Mouse (Mus musculus) kidney, postnatal 4 days (tissue): ENCODE data around the gene Lyrm4.

Experiments
- DNase-seq, 2 experiments: peaks; one replicate each; pipeline ENCODE4 v3.0.0; 2021; ENCODE audit warnings: mixed read lengths in 2 of 2

Lyrm4 gene

DNA sequence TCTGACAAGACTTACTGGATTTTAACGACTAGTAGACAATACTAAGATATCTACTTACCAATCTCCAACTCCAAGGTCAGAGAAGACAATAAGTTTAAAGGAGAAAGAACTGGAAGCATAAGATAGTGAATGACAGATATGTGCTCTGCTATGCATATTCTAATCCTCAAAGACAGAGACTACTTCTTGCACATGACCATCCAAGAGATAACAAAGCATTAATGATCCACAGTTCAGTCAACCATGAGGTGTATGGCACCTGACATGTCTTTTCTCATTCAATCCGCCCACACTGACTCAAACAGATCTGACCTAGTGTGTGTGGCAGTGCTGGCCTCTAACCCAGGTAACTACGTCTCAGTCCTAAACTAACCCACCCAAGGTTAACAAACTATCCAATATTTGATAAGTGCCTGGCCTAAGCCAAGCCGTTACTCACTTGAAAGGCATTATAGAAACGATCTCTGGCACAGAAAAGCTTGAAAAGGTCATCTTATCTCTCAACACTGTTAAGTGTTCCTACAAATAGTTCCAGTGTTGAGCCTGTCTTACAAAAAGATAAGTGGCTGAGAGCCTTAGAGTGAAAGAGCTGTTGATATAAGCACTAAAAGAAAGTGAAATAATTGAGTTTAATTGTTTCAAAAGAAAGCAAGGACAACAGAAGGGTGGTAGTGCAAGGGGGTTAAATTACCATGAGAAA lies 20.5 kb downstream of the Lyrm4 start:
- no peak for DNase-seq

DNA sequence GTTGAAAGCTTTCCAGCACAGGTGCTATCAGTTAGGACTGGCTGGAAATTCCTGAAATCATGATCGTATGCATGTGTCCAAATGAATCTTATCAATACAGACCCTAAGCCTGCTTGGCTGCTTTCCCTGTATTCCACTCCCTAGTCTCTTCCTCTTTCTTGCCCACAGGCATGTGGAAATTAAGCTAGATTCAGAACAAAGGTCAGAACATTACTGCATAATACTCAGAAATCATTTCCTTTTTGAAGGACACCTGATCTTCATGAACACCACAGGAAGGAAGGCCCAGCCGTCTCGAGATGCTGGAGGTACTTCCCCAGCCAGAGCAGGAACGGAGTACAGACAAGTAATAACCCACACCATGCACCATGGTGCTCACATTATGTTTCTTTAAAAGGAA lies 29.2 kb downstream of the Lyrm4 start:
- DNase-seq: no peak

DNA sequence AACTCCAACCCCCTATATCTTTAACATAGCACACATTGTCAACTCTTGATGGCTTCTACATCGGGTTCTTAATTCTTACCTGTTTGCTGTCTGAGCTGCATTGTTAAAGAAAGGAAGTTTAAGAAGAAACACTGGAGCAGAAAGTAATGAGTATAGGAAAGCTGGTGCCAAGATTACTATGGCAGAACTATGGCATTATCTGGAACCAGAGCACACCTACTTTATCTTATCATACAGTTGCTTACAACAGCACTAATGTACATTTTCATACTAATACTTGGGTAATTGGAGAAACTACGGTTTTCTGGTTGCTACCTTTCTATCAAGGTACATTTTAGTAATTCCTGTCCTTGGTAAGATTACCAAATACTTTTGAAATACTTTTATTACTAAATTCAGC lies 29.9 kb downstream of the Lyrm4 start:
- DNase-seq: no peak

DNA sequence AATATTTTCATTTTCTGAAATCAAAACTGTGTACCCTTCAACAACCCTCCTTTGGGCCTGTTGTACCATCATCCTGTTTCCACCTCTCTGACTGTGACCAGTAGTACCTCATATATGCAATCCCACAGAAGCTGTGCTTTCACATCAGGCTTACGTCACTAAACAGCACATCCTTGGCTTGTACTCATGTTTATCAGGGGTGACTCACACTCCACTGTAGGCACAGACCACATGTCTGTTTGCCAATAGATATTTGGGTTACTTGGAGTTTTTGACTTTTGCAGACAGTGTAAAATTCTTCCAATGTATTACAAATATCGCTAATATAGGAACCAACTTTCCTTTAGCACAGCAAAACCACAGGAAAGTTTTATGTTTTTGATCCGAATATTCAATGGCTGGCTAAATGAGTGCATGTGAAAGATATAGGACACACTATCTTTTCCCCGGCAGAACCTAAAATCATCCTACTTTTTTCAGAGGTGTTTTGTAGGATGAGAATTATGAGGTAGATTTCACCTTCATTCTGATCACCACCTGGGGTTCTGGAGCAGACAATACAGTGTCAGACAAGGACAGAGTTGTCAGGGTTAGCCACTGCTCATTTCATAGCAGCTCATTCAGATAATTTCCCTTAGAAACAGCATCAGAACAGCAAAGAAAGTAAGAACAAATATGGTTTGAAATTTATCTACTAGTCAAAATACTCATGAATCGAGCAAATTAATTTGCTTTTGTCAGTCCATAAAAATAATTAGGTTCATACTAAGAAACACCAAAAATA lies 30.5 kb downstream of the Lyrm4 start:
- no peak for DNase-seq

DNA sequence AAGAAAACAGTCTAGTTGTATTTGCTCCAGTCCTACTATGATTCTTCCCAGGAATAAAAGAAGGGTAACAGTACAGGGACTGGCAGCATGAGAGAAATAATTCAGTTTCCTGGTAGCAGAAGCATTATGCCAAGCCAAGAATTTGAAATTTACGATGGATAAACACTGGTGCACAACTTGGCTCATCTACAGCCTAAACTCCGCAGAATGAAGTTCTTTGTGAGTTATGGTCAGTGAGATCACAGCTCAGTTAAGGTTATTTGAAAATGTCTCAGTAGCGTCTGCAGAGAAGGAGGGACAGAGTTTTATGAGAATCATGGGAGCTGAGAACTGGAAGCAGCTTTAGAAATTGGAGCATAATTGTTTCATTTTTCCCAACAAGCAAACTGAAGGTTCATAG lies 31.4 kb downstream of the Lyrm4 start:
- DNase-seq: no peak

DNA sequence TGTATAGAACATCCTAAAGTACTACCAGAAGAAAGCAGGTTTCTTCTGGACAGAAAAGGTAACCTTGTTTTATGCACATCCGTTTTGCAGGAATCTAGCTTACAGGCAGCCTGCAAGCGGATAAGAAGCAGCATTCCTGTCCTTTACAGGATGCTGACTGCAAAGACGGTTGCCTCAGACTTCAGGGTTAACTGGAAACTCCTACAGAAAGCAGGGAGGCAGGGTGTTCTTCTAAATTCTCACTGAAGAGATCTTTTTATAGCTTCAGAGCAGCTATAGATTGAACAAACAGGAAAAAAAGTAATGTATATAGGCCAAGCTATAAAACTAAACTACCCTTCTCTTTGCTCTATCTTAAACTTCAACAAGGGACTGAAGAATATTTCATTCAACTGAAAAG lies 32.6 kb downstream of the Lyrm4 start:
- no peak for DNase-seq

DNA sequence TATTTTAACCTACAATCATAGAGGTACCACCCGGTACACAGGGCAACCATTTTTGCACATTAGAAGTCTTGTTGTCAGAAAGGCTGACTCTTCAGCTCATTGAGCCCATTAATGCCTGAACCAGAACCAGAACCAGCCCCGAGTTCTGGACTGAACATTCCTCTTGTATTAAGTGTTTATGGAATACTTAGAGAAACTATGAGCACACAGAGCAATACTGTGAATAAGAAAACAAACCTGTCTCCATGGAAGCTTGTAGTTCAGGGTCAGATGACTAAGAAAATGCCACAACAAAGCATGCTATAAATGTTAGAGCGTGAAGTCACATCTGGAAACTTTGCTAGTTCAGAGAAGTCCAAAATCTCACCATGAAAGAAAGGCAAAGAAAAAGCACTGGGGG lies 35.7 kb downstream of the Lyrm4 start:
- no peak for DNase-seq

DNA sequence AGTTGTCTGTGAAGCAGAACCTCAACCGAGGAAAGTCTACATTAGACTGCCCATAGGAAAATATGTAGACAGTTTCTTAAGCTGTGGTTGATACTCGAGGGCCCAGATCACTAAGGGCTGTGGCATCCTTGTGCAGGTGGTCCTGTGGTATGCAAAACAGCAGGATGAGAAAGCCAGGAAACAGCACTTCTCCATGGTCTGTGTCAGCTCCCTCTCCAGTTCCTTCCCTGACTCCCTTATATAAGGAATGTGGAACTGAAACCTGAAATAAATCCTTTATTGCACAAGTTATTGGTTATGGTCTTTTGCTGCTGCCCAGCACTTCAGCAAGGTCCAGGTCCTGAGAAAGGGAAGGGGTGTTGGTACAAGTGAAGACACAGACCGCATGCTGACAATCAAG lies 42.8 kb downstream of the Lyrm4 start:
- no peak for DNase-seq

DNA sequence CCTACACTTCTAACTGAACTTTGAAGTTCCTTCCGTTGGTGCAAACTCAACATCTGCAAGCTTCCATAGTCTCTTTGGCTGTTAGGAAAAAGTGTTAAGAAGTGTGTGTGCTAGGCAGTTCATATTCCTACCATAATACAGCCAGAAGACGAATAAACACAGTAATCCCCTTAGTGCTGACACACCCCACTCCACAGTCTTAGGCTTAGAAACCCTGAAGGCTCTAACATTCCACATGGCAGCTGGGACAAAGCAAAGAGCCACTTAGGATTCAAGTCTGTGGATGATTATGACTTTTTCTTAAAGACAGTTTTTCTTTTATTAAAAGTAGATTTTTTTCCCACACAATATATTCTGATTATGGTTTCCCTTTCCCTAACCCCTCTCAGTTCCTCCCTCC lies 50.6 kb downstream of the Lyrm4 start:
- no peak for DNase-seq

DNA sequence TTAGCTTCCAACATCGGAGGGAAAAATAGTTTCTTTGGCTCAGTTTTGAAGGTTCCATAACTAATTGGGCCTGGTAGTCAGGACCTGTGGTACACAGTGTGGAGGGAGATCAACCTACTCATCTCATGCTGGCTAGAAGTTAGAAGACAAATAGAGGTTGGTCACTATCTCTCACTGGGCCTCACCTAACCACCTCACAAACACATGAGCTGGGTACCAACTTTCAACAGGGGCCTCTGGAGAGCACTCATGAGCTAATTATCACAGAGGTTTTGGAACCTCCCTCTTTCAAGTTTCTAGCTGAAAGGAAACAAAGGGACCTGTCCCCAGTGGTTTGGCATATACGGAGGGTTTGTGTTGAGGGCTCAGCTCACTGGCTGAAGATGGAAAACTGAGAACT lies 59.8 kb downstream of the Lyrm4 start:
- no peak for DNase-seq

DNA sequence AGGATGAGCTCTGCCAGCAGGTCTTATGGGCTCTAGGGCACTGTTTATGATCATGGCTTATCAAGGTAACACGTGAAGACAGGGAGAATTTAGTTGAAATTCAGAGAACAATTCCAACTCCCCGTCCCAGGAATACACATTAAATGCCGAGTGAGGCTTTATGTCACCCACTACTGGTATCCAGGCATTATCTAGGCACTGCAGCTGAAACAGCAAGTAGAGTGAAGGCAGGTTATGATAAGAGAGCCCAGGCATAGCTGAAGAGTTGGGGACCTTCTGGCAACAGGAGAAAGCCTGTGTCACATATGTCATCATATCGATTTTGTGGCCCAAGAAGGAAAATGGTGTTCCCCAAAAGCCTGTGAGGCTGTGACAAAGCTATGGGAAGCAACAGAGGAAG lies 60.4 kb downstream of the Lyrm4 start:
- no peak for DNase-seq

DNA sequence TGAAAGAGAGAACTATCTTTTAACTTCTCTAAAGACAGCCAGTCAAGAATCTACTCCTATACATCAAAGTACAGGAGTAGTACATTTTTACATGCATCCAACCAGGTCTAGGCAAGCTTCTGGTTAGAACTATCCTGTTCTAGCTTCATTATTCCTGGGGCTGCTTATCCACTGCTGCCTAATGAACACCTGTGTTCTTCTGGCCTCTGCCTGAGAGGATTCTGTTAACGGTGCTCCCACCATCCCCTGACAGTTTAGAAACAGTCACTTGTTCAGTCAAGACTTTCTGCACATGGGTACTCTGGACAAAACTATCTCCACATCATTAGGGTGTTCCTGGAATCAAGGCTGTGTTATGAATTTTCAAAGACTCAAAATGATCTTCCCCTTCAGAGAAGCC lies 60.8 kb downstream of the Lyrm4 start:
- no peak for DNase-seq

DNA sequence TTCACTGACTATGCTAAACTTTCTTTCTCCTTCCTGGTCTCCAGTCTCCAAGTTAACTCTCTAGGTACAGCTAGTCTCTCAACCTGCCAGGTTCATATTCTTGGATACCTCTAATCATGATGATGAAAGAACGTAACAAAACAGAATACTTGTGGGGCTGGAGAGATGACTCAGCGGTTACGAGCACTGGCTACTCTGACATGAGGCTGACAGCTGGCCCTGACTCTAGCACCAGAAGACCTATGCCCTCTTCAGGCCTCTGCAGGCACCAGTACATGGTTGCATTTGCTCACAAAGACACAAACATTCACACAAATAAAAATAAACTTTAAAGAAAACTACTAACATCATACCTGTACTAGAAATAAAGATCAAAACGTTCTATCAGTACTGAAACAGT lies 81.8 kb downstream of the Lyrm4 start:
- no peak for DNase-seq

DNA sequence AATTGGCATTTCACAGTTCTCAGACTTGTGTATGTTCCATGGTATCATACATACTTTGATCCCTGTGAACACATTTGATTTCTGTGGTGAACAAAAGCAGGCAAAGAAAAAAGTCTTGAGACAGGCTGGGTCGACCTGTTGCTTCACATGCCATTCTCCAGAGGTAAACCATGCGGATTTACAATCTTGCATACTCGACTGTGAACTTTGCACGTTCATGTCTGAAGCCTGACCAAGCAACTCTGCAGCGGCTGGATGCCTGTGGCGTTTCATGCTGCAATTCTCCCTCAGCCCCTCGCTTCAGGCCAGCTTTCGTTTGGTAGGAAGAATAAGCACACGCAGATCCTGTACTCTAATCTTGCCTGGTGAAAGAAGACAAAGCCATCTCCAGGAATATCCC lies 85.4 kb downstream of the Lyrm4 start:
- DNase-seq: peak in 1 of 2 experiments; percentile 7

DNA sequence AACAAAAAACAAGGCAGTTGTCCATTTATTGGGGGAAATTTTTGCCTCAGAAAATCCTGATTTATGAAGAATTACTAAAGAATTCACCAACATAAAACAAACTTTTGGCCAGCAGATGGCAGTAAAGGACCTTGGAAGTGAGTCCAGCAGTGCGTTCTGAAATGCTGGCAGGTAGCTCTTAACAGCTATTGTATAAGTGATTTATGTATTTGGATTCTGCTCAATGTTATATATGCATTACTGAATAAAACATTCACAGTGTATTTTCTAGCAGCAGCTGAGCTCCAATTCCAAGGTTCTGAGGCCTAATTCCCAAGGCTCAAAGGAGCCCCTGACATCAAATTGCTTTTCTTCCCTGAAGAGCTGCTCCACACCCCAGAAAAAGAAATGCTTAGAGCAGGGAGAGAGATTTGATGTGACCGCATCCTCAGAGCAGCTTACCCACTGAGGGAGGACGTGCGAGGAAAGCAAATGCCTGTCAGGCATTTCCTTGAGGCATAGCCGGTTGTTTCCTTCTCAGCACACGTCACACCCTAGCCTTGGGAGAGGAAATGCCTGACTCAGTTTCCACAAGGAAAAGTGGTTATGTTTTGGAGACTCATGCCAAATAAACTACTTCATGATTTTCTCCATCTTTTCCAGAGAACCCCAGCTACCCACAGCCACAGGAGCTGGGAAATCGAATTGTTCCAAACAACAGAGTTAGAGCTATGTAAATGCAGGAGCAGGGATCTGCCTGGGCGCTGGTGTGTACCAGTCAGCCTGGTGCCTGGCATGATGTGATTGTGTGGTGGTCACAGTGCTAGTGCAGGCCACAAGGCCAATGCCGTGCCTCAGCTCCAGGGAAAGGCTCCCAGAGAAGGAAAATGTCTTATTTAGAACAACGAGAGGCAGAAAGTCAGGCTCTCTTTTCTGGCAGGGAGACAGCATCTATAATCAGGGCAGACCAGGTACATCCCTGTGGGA lies 97.7 kb downstream of the Lyrm4 start:
- peak; percentile 69 to 76 for DNase-seq

DNA sequence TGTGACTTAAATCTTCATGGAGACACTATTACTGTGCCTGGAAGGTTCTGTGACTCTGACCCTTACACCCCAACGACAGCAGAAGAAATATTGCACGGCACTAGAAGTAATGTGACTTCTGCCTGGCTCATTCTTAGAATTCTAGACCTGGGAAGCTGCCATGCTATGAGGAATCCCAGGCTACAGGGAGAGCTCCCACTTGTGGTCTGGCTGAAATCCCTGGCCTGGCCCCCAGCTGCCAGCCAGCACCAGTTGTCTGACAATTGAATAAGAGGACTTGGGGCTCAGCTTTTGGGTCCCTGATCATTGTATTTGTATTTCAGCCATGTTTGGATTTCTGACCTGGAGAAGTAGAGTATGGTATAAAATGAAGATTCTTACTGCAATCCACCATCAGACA lies 99.3 kb downstream of the Lyrm4 start:
- no peak for DNase-seq

DNA sequence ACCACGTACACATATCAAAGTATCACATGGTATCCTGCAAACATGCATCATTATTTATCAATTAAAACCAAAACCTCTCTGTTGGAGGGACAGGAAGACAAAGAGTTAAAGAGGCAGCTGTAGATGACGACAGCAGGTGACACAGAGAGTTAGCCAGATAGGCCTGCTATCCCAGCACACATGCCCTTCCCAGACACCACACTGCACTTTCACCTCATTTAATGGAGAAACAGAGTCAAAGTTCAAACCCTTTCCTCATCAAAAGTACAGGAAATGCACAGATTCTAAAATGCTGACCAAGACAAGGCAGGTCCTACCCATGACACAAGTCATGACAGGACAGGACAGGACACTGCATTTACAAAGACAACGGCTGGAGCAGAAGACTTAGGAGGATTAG lies 101.7 kb downstream of the Lyrm4 start:
- DNase-seq: no peak

DNA sequence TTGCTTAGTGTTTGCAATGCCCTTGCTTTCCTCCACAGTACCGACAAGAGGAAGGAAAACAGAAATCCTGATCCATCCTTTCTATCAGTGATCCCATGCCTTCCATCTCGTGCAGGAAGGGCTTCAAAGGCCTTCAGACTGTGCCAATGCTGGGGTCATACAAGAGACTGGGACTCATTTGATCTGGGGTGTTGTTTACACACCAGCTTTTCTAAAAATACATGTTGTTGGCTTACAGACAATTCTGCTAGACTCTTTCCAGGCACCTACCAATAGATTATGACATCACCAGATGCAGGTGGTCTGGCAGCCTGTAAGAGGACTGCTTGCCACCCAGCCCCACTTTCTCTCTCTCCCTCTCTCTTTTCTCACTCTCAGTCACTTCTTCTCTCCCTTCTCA lies 107.3 kb downstream of the Lyrm4 start:
- DNase-seq: no peak

DNA sequence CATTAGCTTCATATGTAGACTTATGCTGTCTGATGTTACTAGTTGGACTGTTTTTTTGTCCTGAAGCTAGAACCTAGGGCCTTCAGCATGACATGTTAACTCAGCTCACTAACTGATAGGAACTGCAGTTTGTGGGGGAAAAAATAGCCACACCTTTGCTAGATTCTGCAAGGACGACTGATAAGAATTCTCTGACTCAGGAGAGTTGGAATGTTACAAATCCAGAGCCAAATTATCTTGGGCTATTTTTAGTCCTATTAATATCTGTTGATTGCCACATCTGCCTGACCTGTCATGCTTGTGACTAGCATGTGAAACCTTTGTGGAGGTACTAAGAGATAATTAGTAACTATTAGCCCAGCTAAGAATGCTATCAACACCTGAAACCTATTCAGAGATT lies 116.5 kb downstream of the Lyrm4 start:
- no peak for DNase-seq

DNA sequence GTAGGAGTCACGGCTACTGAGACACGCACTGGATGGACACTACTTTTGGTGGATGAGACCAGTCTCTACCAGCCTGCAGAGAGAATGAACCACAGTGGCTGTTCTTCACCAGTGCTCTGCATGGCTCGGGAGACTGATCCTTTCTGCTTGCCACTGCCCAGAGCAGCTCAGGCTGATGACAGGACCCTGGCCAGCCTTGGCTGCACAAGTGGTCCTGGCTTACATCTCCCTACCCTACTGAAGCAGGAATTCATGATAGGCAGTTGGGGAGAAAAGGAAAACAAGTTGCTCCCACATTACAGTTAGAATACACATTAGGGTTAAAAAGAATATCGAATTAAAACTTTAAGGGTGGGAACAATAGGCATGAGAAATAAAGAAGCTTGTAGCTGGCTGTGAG lies 119.7 kb downstream of the Lyrm4 start:
- DNase-seq: no peak

DNA sequence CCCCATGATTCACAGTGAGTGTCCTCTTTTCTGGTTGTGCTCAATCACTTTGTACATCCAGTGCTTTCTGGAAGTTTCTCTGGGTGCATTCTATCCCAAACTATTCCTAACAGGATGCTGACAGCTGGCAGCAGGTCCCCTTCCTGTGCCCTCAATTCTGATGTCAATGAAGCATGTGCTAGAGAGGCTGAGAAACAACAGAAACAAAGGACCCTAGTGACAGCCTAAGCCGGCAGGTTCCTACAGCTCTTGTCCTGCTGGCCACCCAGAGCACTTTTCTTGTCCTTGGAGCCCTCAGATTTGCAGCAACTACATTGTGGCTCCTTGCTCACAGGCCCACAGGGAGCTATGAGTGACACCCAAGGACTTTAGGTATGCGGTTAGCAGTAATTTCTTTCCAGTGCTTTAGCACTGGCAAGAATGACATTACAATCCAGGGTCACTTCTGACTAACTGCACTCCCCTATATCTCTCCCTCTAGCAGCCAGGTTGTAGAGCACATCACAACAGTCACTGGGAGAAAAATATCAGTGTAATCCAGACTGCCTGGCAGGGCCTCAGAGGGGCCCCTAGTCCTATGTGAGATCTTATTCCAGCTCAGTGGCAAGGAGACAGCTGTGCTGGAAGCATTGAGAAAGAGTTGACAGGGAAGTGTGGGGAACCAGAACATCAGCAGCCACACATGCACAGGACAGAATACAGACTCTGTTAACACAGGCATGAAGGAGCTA lies 121.5 kb downstream of the Lyrm4 start:
- DNase-seq: no peak

DNA sequence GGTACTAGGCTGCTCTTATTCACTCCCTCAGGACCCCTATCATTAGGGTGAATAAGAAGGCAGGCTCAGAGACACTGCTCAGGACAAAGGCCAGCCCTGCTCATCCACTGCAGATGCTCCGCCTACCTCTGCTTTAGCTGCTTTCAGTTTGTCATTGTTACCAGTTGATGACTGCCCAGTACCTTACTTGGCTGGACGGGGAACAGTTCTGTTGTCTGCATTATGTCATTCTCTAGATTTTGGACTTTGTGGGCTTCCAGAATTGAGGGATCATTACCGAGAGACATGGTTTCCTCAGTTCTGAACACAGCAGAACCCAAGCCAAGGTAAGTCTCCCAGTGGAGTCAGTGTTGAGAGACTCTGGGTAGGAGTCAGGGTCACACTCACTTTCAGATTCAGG lies 122.1 kb downstream of the Lyrm4 start:
- no peak for DNase-seq

DNA sequence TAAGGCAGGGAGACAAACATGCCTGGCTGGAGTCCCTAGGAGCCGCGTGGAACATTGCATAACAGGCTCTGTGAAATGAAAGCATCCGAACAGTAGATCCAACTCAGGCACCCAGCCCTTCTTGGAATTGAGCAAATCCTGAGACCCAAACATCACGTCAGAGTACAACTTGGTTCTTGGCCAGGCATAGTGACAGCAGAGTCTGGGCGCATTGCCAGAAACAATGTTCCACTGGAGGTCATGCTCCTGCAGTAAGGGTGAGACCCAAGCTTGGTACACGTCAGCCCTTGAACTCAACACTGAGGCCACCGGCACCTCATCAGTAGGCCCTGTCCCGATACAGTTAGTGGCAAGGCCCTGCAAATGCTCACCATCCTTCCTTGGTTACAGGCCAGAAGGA lies 123.3 kb downstream of the Lyrm4 start:
- peak; percentile 50 to 63 for DNase-seq
